Mouse (Mus musculus): ENCODE data around the gene Retsat. TPM values are rescaled to one million over a fixed set of nuclear protein-coding genes. Genes with fewer than 3 reads are reported as not detected.

Retsat gene
- polyA plus RNA-seq, 1 experiment: 14.9 TPM

DNA sequence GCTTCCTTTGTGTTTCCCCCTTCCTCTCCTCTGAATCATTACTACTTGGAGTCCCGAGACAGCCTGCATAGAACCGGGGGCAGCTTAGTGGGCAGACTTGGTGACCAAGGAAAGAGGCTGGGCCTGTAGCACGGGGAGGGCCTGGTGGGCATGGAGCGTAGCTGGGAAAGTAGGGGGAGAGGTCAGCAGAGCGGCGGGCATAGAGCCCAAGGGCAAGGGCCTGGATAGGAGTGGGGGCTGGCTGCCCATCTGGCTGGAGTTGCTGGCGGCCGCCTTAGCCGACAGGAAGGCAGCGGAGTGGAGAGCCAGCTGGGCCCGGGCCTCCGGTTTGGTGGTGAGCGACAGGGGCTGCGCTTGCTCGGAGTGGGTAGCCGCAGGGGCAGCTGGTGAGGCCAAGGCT lies 29.0 kb downstream of the Retsat start:
- no peak overlapping the region for H3K4me3 ChIP-seq
- H3ac ChIP-seq (ENCODE audit: control insufficient read depth, insufficient read length): no peak overlapping the region
- no peaks in the 10 kb centered on the region for H3K27me3 ChIP-seq (ENCODE audit: control insufficient read depth, insufficient read depth, insufficient read length)
- peaks cover 22% of the 10 kb centered on the region for H3K36me3 ChIP-seq (ENCODE audit: control insufficient read depth, insufficient read depth)
- TF ChIP-seq MYOD1 (IDR thresholded peaks at IDR 0.05; ENCODE audit: control insufficient read depth in 1 of 3, insufficient read length in 2 of 3, low read depth in 2 of 3): no peak
- no peak for TF ChIP-seq TCF3 (IDR thresholded peaks at IDR 0.05; ENCODE audit: insufficient read length, low read depth)
- TF ChIP-seq POLR2AphosphoS2 (IDR thresholded peaks at IDR 0.05; ENCODE audit: insufficient read length, low read depth): no peak
- TF ChIP-seq USF1 (IDR thresholded peaks at IDR 0.05; ENCODE audit: low read depth): no peak
- TF ChIP-seq MAX (IDR thresholded peaks at IDR 0.05; ENCODE audit: low read depth): no peak
- H3K79me2 ChIP-seq (ENCODE audit: control insufficient read depth, insufficient read depth): no peaks in the 10 kb centered on the region
- no peak overlapping the region for H3K4me2 ChIP-seq (ENCODE audit: low read depth)

DNA sequence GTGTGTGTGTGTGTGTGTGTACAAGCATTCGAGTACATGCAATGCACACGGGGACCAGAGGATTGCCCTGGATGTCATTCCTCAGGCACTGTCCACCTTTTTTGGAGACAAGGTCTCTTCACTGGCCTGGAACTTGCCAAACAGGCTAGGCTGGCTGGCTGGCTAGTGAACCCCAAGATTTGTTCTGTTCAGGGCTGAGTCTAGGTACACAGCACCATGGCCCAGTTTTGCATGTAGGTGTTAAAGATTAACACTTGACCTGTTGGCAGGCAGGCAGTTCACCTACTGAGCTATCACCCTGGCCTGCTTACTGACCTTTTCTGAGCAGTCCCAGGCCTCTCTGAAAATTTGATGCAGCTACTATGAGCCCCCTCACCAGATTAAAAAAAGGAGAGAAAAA lies 32.1 kb downstream of the Retsat start:
- H3K79me2 ChIP-seq (ENCODE audit: control insufficient read depth, insufficient read depth): no peaks in the 10 kb centered on the region
- no peaks in the 10 kb centered on the region for H3K27me3 ChIP-seq (ENCODE audit: control insufficient read depth, insufficient read depth, insufficient read length)
- H3ac ChIP-seq (ENCODE audit: control insufficient read depth, insufficient read length): no peak overlapping the region
- peaks cover 22% of the 10 kb centered on the region for H3K36me3 ChIP-seq (ENCODE audit: control insufficient read depth, insufficient read depth)
- no peak for TF ChIP-seq TCF3 (IDR thresholded peaks at IDR 0.05; ENCODE audit: insufficient read length, low read depth)
- no peak for TF ChIP-seq CEBPB (IDR thresholded peaks at IDR 0.05; ENCODE audit: insufficient read depth, poor library complexity, severe bottlenecking)
- TF ChIP-seq REST (IDR thresholded peaks at IDR 0.05; ENCODE audit: insufficient read depth, insufficient read length): no peak
- TF ChIP-seq TCF12 (IDR thresholded peaks at IDR 0.05; ENCODE audit: insufficient read depth, poor library complexity, severe bottlenecking): no peak
- H3K4me3 ChIP-seq: no peak overlapping the region
- no peak overlapping the region for H3K4me2 ChIP-seq (ENCODE audit: low read depth)

DNA sequence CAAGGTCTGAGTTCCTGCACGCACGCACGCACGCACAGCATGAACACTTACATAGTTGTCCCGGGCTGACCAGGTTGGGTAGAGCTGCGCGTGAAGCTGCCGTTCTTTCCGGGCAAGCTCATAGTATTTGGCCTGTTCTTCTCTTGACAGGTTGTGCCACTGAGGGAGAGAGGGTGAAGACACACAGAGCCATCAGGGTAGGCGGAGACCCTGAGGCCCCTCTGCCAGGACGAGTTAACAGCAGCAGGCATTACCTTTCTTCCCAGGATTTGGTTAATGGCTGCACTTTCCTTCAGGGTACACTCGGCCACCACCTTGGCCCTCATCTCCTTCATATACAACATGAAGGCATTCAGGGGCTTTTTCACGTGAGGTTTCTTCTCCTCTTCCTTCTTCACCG lies 32.7 kb downstream of the Retsat start:
- Histone ChIP-seq H3K27me3 (ENCODE audit: control insufficient read depth, insufficient read depth, insufficient read length) (no peaks in the 10 kb centered on the region), H3K79me2 (ENCODE audit: control insufficient read depth, insufficient read depth) (no peaks in the 10 kb centered on the region), H3K36me3 (ENCODE audit: control insufficient read depth, insufficient read depth) (peaks cover 22% of the 10 kb centered on the region), H3ac (ENCODE audit: control insufficient read depth, insufficient read length) (no peak overlapping the region), H3K4me3 (no peak overlapping the region), H3K4me2 (ENCODE audit: low read depth) (no peak overlapping the region)
- no peak for TF ChIP-seq USF1 (IDR thresholded peaks at IDR 0.05; ENCODE audit: low read depth)
- TF ChIP-seq MYOG (IDR thresholded peaks at IDR 0.05; ENCODE audit: control insufficient read depth in 1 of 3, insufficient read depth in 1 of 3, insufficient read length in 2 of 3, low read depth in 2 of 3): no peak
- no peak for TF ChIP-seq POLR2AphosphoS2 (IDR thresholded peaks at IDR 0.05; ENCODE audit: insufficient read length, low read depth)
- TF ChIP-seq MAX (IDR thresholded peaks at IDR 0.05; ENCODE audit: low read depth): no peak
- no peak for TF ChIP-seq CEBPB (IDR thresholded peaks at IDR 0.05; ENCODE audit: insufficient read depth, poor library complexity, severe bottlenecking)
- TF ChIP-seq REST (IDR thresholded peaks at IDR 0.05; ENCODE audit: insufficient read depth, insufficient read length): no peak
- no peak for TF ChIP-seq TCF3 (IDR thresholded peaks at IDR 0.05; ENCODE audit: insufficient read length, low read depth)
- no peak for TF ChIP-seq SRF (IDR thresholded peaks at IDR 0.05; ENCODE audit: control insufficient read depth, insufficient read length, low read depth)
- no peak for TF ChIP-seq POLR2A (IDR thresholded peaks at IDR 0.05; ENCODE audit: insufficient read length, low read depth)
- no peak for TF ChIP-seq MYOD1 (IDR thresholded peaks at IDR 0.05; ENCODE audit: control insufficient read depth in 1 of 3, insufficient read length in 2 of 3, low read depth in 2 of 3)
- TF ChIP-seq TCF12 (IDR thresholded peaks at IDR 0.05; ENCODE audit: insufficient read depth, poor library complexity, severe bottlenecking): no peak

DNA sequence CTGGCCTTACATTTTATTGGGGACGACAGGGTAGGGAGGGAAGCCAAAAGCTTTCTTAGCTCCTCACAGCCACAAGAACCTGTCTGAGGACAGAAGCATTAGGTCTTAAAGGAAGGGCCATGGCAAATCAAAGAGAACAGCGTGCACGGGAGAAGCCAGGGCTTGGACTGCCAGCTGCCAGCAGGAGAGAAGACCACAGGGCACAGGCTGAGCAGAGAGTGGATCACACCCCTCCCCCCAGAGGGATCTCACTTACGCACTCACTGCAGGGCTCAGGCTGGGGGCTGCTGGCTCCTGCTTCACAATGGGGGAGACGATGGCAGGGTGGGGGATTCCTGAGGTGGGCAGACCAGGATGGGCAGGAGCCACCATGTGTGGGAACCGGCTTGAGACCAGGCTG lies 33.4 kb downstream of the Retsat start:
- TF ChIP-seq MAX (IDR thresholded peaks at IDR 0.05; ENCODE audit: low read depth) (no peak), MYOD1 (IDR thresholded peaks at IDR 0.05; ENCODE audit: control insufficient read depth in 1 of 3, insufficient read length in 2 of 3, low read depth in 2 of 3) (no peak), E2F4 (IDR thresholded peaks at IDR 0.05; ENCODE audit: insufficient read depth) (no peak), POLR2A (IDR thresholded peaks at IDR 0.05; ENCODE audit: insufficient read length, low read depth) (no peak), MYOG (IDR thresholded peaks at IDR 0.05; ENCODE audit: control insufficient read depth in 1 of 3, insufficient read depth in 1 of 3, insufficient read length in 2 of 3, low read depth in 2 of 3) (no peak), POLR2AphosphoS2 (IDR thresholded peaks at IDR 0.05; ENCODE audit: insufficient read length, low read depth) (no peak), USF1 (IDR thresholded peaks at IDR 0.05; ENCODE audit: low read depth) (no peak), CEBPB (IDR thresholded peaks at IDR 0.05; ENCODE audit: insufficient read depth, poor library complexity, severe bottlenecking) (no peak), REST (IDR thresholded peaks at IDR 0.05; ENCODE audit: insufficient read depth, insufficient read length) (no peak), TCF3 (IDR thresholded peaks at IDR 0.05; ENCODE audit: insufficient read length, low read depth) (no peak), TCF12 (IDR thresholded peaks at IDR 0.05; ENCODE audit: insufficient read depth, poor library complexity, severe bottlenecking) (no peak), SRF (IDR thresholded peaks at IDR 0.05; ENCODE audit: control insufficient read depth, insufficient read length, low read depth) (no peak)
- no peak overlapping the region for H3K4me3 ChIP-seq

DNA sequence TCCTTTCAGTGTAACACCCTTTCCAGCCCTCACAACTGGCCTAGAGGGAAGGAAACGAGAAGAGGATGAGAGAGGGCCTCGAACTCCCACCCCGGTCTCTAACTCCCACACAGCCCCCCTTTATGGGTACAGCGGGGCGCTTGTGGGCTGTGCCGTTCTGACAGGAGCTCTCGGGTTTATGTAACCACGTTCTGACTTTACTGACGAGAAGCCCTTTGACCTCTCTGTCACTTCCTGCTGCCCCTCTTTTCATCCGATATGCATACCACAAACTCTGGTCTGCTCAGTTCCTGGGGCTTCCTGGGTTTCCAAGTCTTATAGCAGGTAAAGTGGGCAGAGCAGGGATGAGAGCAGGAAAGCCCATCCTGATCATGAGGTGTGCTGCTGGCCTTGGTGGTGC lies 36.0 kb downstream of the Retsat start:
- H3K27me3 ChIP-seq (ENCODE audit: control insufficient read depth, insufficient read depth, insufficient read length): no peaks in the 10 kb centered on the region
- no peak overlapping the region for H3ac ChIP-seq (ENCODE audit: control insufficient read depth, insufficient read length)
- no peak overlapping the region for H3K4me2 ChIP-seq (ENCODE audit: low read depth)
- no peaks in the 10 kb centered on the region for H3K79me2 ChIP-seq (ENCODE audit: control insufficient read depth, insufficient read depth)
- TF ChIP-seq USF1 (IDR thresholded peaks at IDR 0.05; ENCODE audit: low read depth): no peak
- TF ChIP-seq POLR2AphosphoS2 (IDR thresholded peaks at IDR 0.05; ENCODE audit: insufficient read length, low read depth): no peak
- TF ChIP-seq REST (IDR thresholded peaks at IDR 0.05; ENCODE audit: insufficient read depth, insufficient read length): no peak
- no peak for TF ChIP-seq SRF (IDR thresholded peaks at IDR 0.05; ENCODE audit: control insufficient read depth, insufficient read length, low read depth)
- no peak for TF ChIP-seq MYOG (IDR thresholded peaks at IDR 0.05; ENCODE audit: control insufficient read depth in 1 of 3, insufficient read depth in 1 of 3, insufficient read length in 2 of 3, low read depth in 2 of 3)
- TF ChIP-seq CEBPB (IDR thresholded peaks at IDR 0.05; ENCODE audit: insufficient read depth, poor library complexity, severe bottlenecking): no peak
- no peak for TF ChIP-seq E2F4 (IDR thresholded peaks at IDR 0.05; ENCODE audit: insufficient read depth)
- TF ChIP-seq MAX (IDR thresholded peaks at IDR 0.05; ENCODE audit: low read depth): no peak
- TF ChIP-seq POLR2A (IDR thresholded peaks at IDR 0.05; ENCODE audit: insufficient read length, low read depth): no peak
- no peak for TF ChIP-seq TCF12 (IDR thresholded peaks at IDR 0.05; ENCODE audit: insufficient read depth, poor library complexity, severe bottlenecking)
- TF ChIP-seq TCF3 (IDR thresholded peaks at IDR 0.05; ENCODE audit: insufficient read length, low read depth): no peak
- TF ChIP-seq MYOD1 (IDR thresholded peaks at IDR 0.05; ENCODE audit: control insufficient read depth in 1 of 3, insufficient read length in 2 of 3, low read depth in 2 of 3): no peak
- H3K36me3 ChIP-seq (ENCODE audit: control insufficient read depth, insufficient read depth): peaks cover 13% of the 10 kb centered on the region
- no peak overlapping the region for H3K4me3 ChIP-seq

More for the DNA sequence above, 33.4 kb downstream of the Retsat start:
- Histone ChIP-seq H3K27me3 (ENCODE audit: control insufficient read depth, insufficient read depth, insufficient read length) (no peaks in the 10 kb centered on the region), H3K4me2 (ENCODE audit: low read depth) (no peak overlapping the region), H3ac (ENCODE audit: control insufficient read depth, insufficient read length) (no peak overlapping the region), H3K79me2 (ENCODE audit: control insufficient read depth, insufficient read depth) (no peaks in the 10 kb centered on the region), H3K36me3 (ENCODE audit: control insufficient read depth, insufficient read depth) (peaks cover 22% of the 10 kb centered on the region)
